Mouse (Mus musculus): ENCODE results near the gene Cela1. TPM values are rescaled to one million over a fixed set of nuclear protein-coding genes. Genes with fewer than 3 reads are reported as not detected.

Cela1 gene
- polyA plus RNA-seq, 1 experiment, result 2.4 TPM

GRCm38 (mm10) chr15:100722026-100722425 is 34.3 kb upstream of the Cela1 start:
- H3K4me3 ChIP-seq (ENCODE audit: low read depth, low read length), result no peak overlapping the region
- H3K27ac ChIP-seq (ENCODE audit: insufficient read depth, low read length), result no peak overlapping the region
- no peaks in the 10 kb centered on the region for H3K27me3 ChIP-seq (ENCODE audit: control insufficient read depth, insufficient read depth, low read length, poor library complexity, severe bottlenecking)
- H3K9me3 ChIP-seq (replicated peaks; ENCODE audit: control insufficient read depth, insufficient read depth, low read length, poor library complexity, severe bottlenecking), result no peaks in the 10 kb centered on the region
- H3K4me1 ChIP-seq (ENCODE audit: control insufficient read depth, insufficient read depth, low read length), result no peaks in the 10 kb centered on the region
- TF ChIP-seq EP300 (IDR thresholded peaks at IDR 0.05; ENCODE audit: insufficient read depth, low read depth, low read length) (no peak), CTCF (IDR thresholded peaks at IDR 0.05; ENCODE audit: low read depth, low read length) (no peak), POLR2A (IDR thresholded peaks at IDR 0.05; ENCODE audit: insufficient read depth, low read length) (no peak)
- no peaks in the 10 kb centered on the region for H3K36me3 ChIP-seq (ENCODE audit: control insufficient read depth, insufficient read depth, low read length, poor library complexity, severe bottlenecking)
- H3K9ac ChIP-seq (ENCODE audit: low read depth, poor library complexity, severe bottlenecking), result no peak overlapping the region

GRCm38 (mm10) chr15:100721445-100721844 is 33.7 kb upstream of the Cela1 start:
- TF ChIP-seq EP300 (IDR thresholded peaks at IDR 0.05; ENCODE audit: insufficient read depth, low read depth, low read length), result no peak
- no peak for TF ChIP-seq CTCF (IDR thresholded peaks at IDR 0.05; ENCODE audit: low read depth, low read length)
- TF ChIP-seq POLR2A (IDR thresholded peaks at IDR 0.05; ENCODE audit: insufficient read depth, low read length), result no peak
- no peaks in the 10 kb centered on the region for H3K4me1 ChIP-seq (ENCODE audit: control insufficient read depth, insufficient read depth, low read length)

GRCm38 (mm10) chr15:100720066-100720465 is 32.3 kb upstream of the Cela1 start:
- Histone ChIP-seq H3K4me3 (ENCODE audit: low read depth, low read length) (peak overlapping the region; percentile 82), H3K4me1 (ENCODE audit: control insufficient read depth, insufficient read depth, low read length) (no peaks in the 10 kb centered on the region), H3K36me3 (ENCODE audit: control insufficient read depth, insufficient read depth, low read length, poor library complexity, severe bottlenecking) (0 out of 2 replicates have a peak, but pooled peaks cover 9% of the 10 kb centered on the region), H3K9ac (ENCODE audit: low read depth, poor library complexity, severe bottlenecking) (peak overlapping the region; percentile 78), H3K27me3 (ENCODE audit: control insufficient read depth, insufficient read depth, low read length, poor library complexity, severe bottlenecking) (no peaks in the 10 kb centered on the region), H3K27ac (ENCODE audit: insufficient read depth, low read length) (peak overlapping the region; percentile 69), H3K9me3 (replicated peaks; ENCODE audit: control insufficient read depth, insufficient read depth, low read length, poor library complexity, severe bottlenecking) (no peaks in the 10 kb centered on the region)
- TF ChIP-seq POLR2A (IDR thresholded peaks at IDR 0.05; ENCODE audit: insufficient read depth, low read length) (no peak), CTCF (IDR thresholded peaks at IDR 0.05; ENCODE audit: low read depth, low read length) (no peak), EP300 (IDR thresholded peaks at IDR 0.05; ENCODE audit: insufficient read depth, low read depth, low read length) (no peak)

More at GRCm38 (mm10) chr15:100721445-100721844, 33.7 kb upstream of the Cela1 start:
- Histone ChIP-seq H3K27me3 (ENCODE audit: control insufficient read depth, insufficient read depth, low read length, poor library complexity, severe bottlenecking) (no peaks in the 10 kb centered on the region), H3K27ac (ENCODE audit: insufficient read depth, low read length) (no peak overlapping the region), H3K9me3 (replicated peaks; ENCODE audit: control insufficient read depth, insufficient read depth, low read length, poor library complexity, severe bottlenecking) (no peaks in the 10 kb centered on the region), H3K4me3 (ENCODE audit: low read depth, low read length) (no peak overlapping the region), H3K9ac (ENCODE audit: low read depth, poor library complexity, severe bottlenecking) (no peak overlapping the region), H3K36me3 (ENCODE audit: control insufficient read depth, insufficient read depth, low read length, poor library complexity, severe bottlenecking) (0 out of 2 replicates have a peak, but pooled peaks cover under 1% of the 10 kb centered on the region)

- TF ChIP-seq CTCF (IDR thresholded peaks at IDR 0.05; ENCODE audit: low read depth, low read length), result peak; percentile 12
- TF ChIP-seq POLR2A (IDR thresholded peaks at IDR 0.05; ENCODE audit: insufficient read depth, low read length), result no peak
- 0 out of 2 replicates have a peak, but pooled peaks have one; percentile 51 for TF ChIP-seq EP300 (IDR thresholded peaks at IDR 0.05; ENCODE audit: insufficient read depth, low read depth, low read length)
- no peaks in the 10 kb centered on the region for H3K4me1 ChIP-seq (ENCODE audit: control insufficient read depth, insufficient read depth, low read length)
- H3K9me3 ChIP-seq (replicated peaks; ENCODE audit: control insufficient read depth, insufficient read depth, low read length, poor library complexity, severe bottlenecking), result no peaks in the 10 kb centered on the region
- no peaks in the 10 kb centered on the region for H3K27me3 ChIP-seq (ENCODE audit: control insufficient read depth, insufficient read depth, low read length, poor library complexity, severe bottlenecking)
- peak overlapping the region; percentile 69 for H3K27ac ChIP-seq (ENCODE audit: insufficient read depth, low read length)
- H3K36me3 ChIP-seq (ENCODE audit: control insufficient read depth, insufficient read depth, low read length, poor library complexity, severe bottlenecking), result peaks cover 9% of the 10 kb centered on the region; the same call in 1 of the 2 replicates
- H3K9ac ChIP-seq (ENCODE audit: low read depth, poor library complexity, severe bottlenecking), result peak overlapping the region; percentile 78
- peak overlapping the region; percentile 82 for H3K4me3 ChIP-seq (ENCODE audit: low read depth, low read length)
Observed at GRCm38 (mm10) chr15:100719217-100719616, 31.5 kb upstream of the Cela1 start.

GRCm38 (mm10) chr15:100718572-100718971 is 30.9 kb upstream of the Cela1 start:
- TF ChIP-seq EP300 (IDR thresholded peaks at IDR 0.05; ENCODE audit: insufficient read depth, low read depth, low read length) (no peak), CTCF (IDR thresholded peaks at IDR 0.05; ENCODE audit: low read depth, low read length) (peak; percentile 80), POLR2A (IDR thresholded peaks at IDR 0.05; ENCODE audit: insufficient read depth, low read length) (no peak)
- Histone ChIP-seq H3K36me3 (ENCODE audit: control insufficient read depth, insufficient read depth, low read length, poor library complexity, severe bottlenecking) (peaks cover 9% of the 10 kb centered on the region; the same call in 1 of the 2 replicates), H3K4me3 (ENCODE audit: low read depth, low read length) (no peak overlapping the region), H3K27ac (ENCODE audit: insufficient read depth, low read length) (no peak overlapping the region), H3K4me1 (ENCODE audit: control insufficient read depth, insufficient read depth, low read length) (no peaks in the 10 kb centered on the region), H3K9me3 (replicated peaks; ENCODE audit: control insufficient read depth, insufficient read depth, low read length, poor library complexity, severe bottlenecking) (no peaks in the 10 kb centered on the region), H3K27me3 (ENCODE audit: control insufficient read depth, insufficient read depth, low read length, poor library complexity, severe bottlenecking) (no peaks in the 10 kb centered on the region), H3K9ac (ENCODE audit: low read depth, poor library complexity, severe bottlenecking) (0 out of 2 replicates have a peak overlapping the region, but pooled peaks have one; percentile 78)

GRCm38 (mm10) chr15:100717933-100718332 is 30.2 kb upstream of the Cela1 start:
- Histone ChIP-seq H3K27me3 (ENCODE audit: control insufficient read depth, insufficient read depth, low read length, poor library complexity, severe bottlenecking) (no peaks in the 10 kb centered on the region), H3K27ac (ENCODE audit: insufficient read depth, low read length) (no peak overlapping the region), H3K4me3 (ENCODE audit: low read depth, low read length) (no peak overlapping the region), H3K9me3 (replicated peaks; ENCODE audit: control insufficient read depth, insufficient read depth, low read length, poor library complexity, severe bottlenecking) (no peaks in the 10 kb centered on the region), H3K9ac (ENCODE audit: low read depth, poor library complexity, severe bottlenecking) (no peak overlapping the region), H3K36me3 (ENCODE audit: control insufficient read depth, insufficient read depth, low read length, poor library complexity, severe bottlenecking) (peaks cover 9% of the 10 kb centered on the region; the same call in 1 of the 2 replicates), H3K4me1 (ENCODE audit: control insufficient read depth, insufficient read depth, low read length) (no peaks in the 10 kb centered on the region)
- TF ChIP-seq POLR2A (IDR thresholded peaks at IDR 0.05; ENCODE audit: insufficient read depth, low read length), result no peak
- no peak for TF ChIP-seq EP300 (IDR thresholded peaks at IDR 0.05; ENCODE audit: insufficient read depth, low read depth, low read length)
- TF ChIP-seq CTCF (IDR thresholded peaks at IDR 0.05; ENCODE audit: low read depth, low read length), result no peak

All from ES-Bruce4 (cell line).